Mouse (Mus musculus): Measurements from ENCODE around the gene Nexn. TPM values are rescaled to one million over a fixed set of nuclear protein-coding genes. Genes with fewer than 3 reads are reported as not detected.

Nexn gene
- polyA plus RNA-seq, 1 experiment from 2014 or later: 5.1 TPM

GRCm38 (mm10) chr3:152300376-152301337 lies 34.5 kb upstream of the Nexn start:
- no peak overlapping the region for H3K9ac ChIP-seq (ENCODE audit: low read depth, low read length)
- H3K27ac ChIP-seq (ENCODE audit: low read depth, low read length): peak overlapping the region; percentile 59; the same call in 1 of the 2 replicates
- peak; percentile 56; the same call in 1 of the 2 replicates for ATAC-seq (ENCODE audit: low FRiP score, low TSS enrichment)
- H3K4me1 ChIP-seq (ENCODE audit: control insufficient read depth, insufficient read depth, low read length): no peaks in the 10 kb centered on the region
- peaks cover 10% of the 10 kb centered on the region; the same call in 1 of the 2 replicates for H3K36me3 ChIP-seq (ENCODE audit: control insufficient read depth, insufficient read depth, low read length)
- H3K4me2 ChIP-seq (replicated peaks; ENCODE audit: low read depth, low read length): no peak overlapping the region
- no peaks in the 10 kb centered on the region for H3K27me3 ChIP-seq (ENCODE audit: control insufficient read depth, insufficient read depth, low read length)
- H3K9me3 ChIP-seq (ENCODE audit: control insufficient read depth, low read length): no peaks in the 10 kb centered on the region
- 71% methylated on average over 14 of the region's 14 CpGs for WGBS
- H3K4me3 ChIP-seq (ENCODE audit: low read length): no peak overlapping the region

GRCm38 (mm10) chr3:152295896-152296295 lies 29.7 kb upstream of the Nexn start:
- H3K27me3 ChIP-seq (ENCODE audit: control insufficient read depth, insufficient read depth, low read length): no peaks in the 10 kb centered on the region
- peaks cover 10% of the 10 kb centered on the region; the same call in 1 of the 2 replicates for H3K36me3 ChIP-seq (ENCODE audit: control insufficient read depth, insufficient read depth, low read length)
- H3K4me1 ChIP-seq (ENCODE audit: control insufficient read depth, insufficient read depth, low read length): no peaks in the 10 kb centered on the region
- H3K4me3 ChIP-seq (ENCODE audit: low read length): no peak overlapping the region
- H3K9ac ChIP-seq (ENCODE audit: low read depth, low read length): no peak overlapping the region
- H3K4me2 ChIP-seq (replicated peaks; ENCODE audit: low read depth, low read length): no peak overlapping the region
- H3K27ac ChIP-seq (ENCODE audit: low read depth, low read length): no peak overlapping the region
- no peak for ATAC-seq (ENCODE audit: low FRiP score, low TSS enrichment)
- no peaks in the 10 kb centered on the region for H3K9me3 ChIP-seq (ENCODE audit: control insufficient read depth, low read length)
- 88% methylated on average over 5 of the region's 5 CpGs for WGBS

DNA sequence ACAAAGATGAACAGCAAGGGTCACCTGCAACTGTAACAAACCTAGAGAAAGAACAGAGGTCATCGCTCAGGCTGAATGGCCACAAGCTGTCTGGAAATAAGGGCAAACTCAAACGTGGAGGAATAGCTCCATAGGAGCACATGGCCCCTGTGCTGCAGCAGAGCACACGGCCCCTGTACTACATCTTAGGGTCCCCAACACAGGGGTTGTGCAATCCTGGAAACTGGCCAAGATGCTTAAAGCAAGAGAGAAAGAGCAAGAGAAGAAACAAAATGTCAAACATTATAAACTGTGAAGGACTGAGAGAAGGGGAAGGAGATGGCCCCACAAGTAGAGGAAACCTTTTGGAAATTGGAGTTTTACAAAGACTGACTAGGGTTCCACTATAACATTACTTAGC lies 28.2 kb upstream of the Nexn start:
- Histone ChIP-seq H3K27me3 (ENCODE audit: control insufficient read depth, insufficient read depth, low read length) (no peaks in the 10 kb centered on the region), H3K4me2 (replicated peaks; ENCODE audit: low read depth, low read length) (no peak overlapping the region), H3K4me3 (ENCODE audit: low read length) (no peak overlapping the region), H3K9me3 (ENCODE audit: control insufficient read depth, low read length) (no peaks in the 10 kb centered on the region), H3K27ac (ENCODE audit: low read depth, low read length) (no peak overlapping the region), H3K4me1 (ENCODE audit: control insufficient read depth, insufficient read depth, low read length) (no peaks in the 10 kb centered on the region), H3K9ac (ENCODE audit: low read depth, low read length) (no peak overlapping the region), H3K36me3 (ENCODE audit: control insufficient read depth, insufficient read depth, low read length) (peaks cover 15% of the 10 kb centered on the region; the same call in 1 of the 2 replicates)
- 66% methylated on average over 3 of the region's 3 CpGs for WGBS
- no peak for ATAC-seq (ENCODE audit: low FRiP score, low TSS enrichment)

- H3K27me3 ChIP-seq (ENCODE audit: control insufficient read depth, insufficient read depth, low read length): no peaks in the 10 kb centered on the region
- no peak overlapping the region for H3K4me2 ChIP-seq (replicated peaks; ENCODE audit: low read depth, low read length)
- no peaks in the 10 kb centered on the region for H3K9me3 ChIP-seq (ENCODE audit: control insufficient read depth, low read length)
- ATAC-seq (ENCODE audit: low FRiP score, low TSS enrichment): no peak
- no peak overlapping the region for H3K9ac ChIP-seq (ENCODE audit: low read depth, low read length)
- H3K36me3 ChIP-seq (ENCODE audit: control insufficient read depth, insufficient read depth, low read length): peaks cover 18% of the 10 kb centered on the region; the same call in 1 of the 2 replicates
- 85% methylated on average over 13 of the region's 13 CpGs for WGBS
- no peak overlapping the region for H3K27ac ChIP-seq (ENCODE audit: low read depth, low read length)
- no peaks in the 10 kb centered on the region for H3K4me1 ChIP-seq (ENCODE audit: control insufficient read depth, insufficient read depth, low read length)
- H3K4me3 ChIP-seq (ENCODE audit: low read length): no peak overlapping the region
Measured at GRCm38 (mm10) chr3:152293530-152294181, 27.5 kb upstream of the Nexn start.

DNA sequence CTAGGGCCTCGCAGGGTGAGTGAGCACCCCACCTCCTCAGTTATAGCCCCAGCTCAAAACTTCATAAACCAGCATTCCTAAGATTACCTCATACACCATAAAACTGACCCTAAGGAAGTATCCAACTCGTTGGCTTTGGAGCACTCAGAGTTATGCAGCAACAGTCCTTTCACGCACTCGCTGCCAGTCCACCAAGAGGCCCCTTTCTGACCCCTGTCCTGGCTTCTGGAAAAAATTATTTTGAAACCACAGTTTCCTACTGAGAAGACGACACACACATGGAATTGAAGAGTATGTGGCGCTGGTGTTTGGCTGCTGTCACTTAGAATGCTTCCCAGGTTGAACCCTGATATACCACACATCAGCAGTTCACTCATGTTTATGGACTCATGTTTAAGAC lies 25.7 kb upstream of the Nexn start:
- H3K27ac ChIP-seq (ENCODE audit: low read depth, low read length): no peak overlapping the region
- no peaks in the 10 kb centered on the region for H3K27me3 ChIP-seq (ENCODE audit: control insufficient read depth, insufficient read depth, low read length)
- H3K4me1 ChIP-seq (ENCODE audit: control insufficient read depth, insufficient read depth, low read length): no peaks in the 10 kb centered on the region
- 75% methylated on average over 6 of the region's 6 CpGs for WGBS
- peaks cover 25% of the 10 kb centered on the region; the same call in 1 of the 2 replicates for H3K36me3 ChIP-seq (ENCODE audit: control insufficient read depth, insufficient read depth, low read length)
- no peak overlapping the region for H3K4me2 ChIP-seq (replicated peaks; ENCODE audit: low read depth, low read length)
- H3K9ac ChIP-seq (ENCODE audit: low read depth, low read length): no peak overlapping the region
- no peak for ATAC-seq (ENCODE audit: low FRiP score, low TSS enrichment)
- H3K9me3 ChIP-seq (ENCODE audit: control insufficient read depth, low read length): no peaks in the 10 kb centered on the region
- no peak overlapping the region for H3K4me3 ChIP-seq (ENCODE audit: low read length)

DNA sequence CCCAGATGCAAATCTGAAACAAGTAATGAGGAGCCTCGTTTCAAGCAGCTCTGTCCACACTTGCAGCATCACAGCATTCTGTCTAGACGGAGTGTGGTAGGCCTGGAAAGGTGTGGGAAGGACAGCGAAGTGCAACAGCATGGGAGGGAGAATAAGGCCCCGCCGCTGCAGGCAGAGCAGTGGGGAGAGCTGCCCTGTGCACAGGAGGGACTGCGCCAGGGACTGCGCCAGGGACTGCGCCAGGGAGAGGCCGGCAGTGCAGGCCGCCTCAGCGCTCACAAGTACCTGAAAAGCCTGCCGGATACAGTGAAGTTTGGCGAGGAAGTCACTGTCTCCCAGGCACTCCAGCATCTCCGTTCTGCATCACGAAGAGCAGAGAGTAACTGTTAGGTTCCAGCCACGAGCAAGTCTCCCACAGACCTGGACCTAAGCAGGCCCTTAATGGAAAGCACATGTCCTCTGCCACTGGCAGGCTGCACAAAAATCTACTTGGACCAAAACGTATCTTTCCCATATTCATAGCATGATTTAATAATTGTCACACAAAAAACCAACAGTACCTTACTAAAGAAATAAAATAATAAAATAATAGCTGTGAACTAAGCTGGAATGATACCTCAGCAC lies 24.1 kb upstream of the Nexn start:
- ATAC-seq (ENCODE audit: low FRiP score, low TSS enrichment): no peak
- WGBS: 90% methylated on average over 17 of the region's 17 CpGs
- H3K9me3 ChIP-seq (ENCODE audit: control insufficient read depth, low read length): no peaks in the 10 kb centered on the region
- no peak overlapping the region for H3K4me2 ChIP-seq (replicated peaks; ENCODE audit: low read depth, low read length)
- H3K4me3 ChIP-seq (ENCODE audit: low read length): no peak overlapping the region
- H3K4me1 ChIP-seq (ENCODE audit: control insufficient read depth, insufficient read depth, low read length): no peaks in the 10 kb centered on the region
- H3K36me3 ChIP-seq (ENCODE audit: control insufficient read depth, insufficient read depth, low read length): peaks cover 26% of the 10 kb centered on the region; the same call in 1 of the 2 replicates
- no peak overlapping the region for H3K9ac ChIP-seq (ENCODE audit: low read depth, low read length)
- H3K27ac ChIP-seq (ENCODE audit: low read depth, low read length): no peak overlapping the region
- H3K27me3 ChIP-seq (ENCODE audit: control insufficient read depth, insufficient read depth, low read length): no peaks in the 10 kb centered on the region

GRCm38 (mm10) chr3:152288740-152289139 lies 22.6 kb upstream of the Nexn start:
- peaks cover 21% of the 10 kb centered on the region; the same call in 1 of the 2 replicates for H3K36me3 ChIP-seq (ENCODE audit: control insufficient read depth, insufficient read depth, low read length)
- no peaks in the 10 kb centered on the region for H3K27me3 ChIP-seq (ENCODE audit: control insufficient read depth, insufficient read depth, low read length)
- no peak overlapping the region for H3K4me2 ChIP-seq (replicated peaks; ENCODE audit: low read depth, low read length)

GRCm38 (mm10) chr3:152288276-152288675 lies 22.1 kb upstream of the Nexn start:
- Histone ChIP-seq H3K4me3 (ENCODE audit: low read length) (no peak overlapping the region), H3K9ac (ENCODE audit: low read depth, low read length) (no peak overlapping the region), H3K4me2 (replicated peaks; ENCODE audit: low read depth, low read length) (no peak overlapping the region), H3K9me3 (ENCODE audit: control insufficient read depth, low read length) (no peaks in the 10 kb centered on the region), H3K4me1 (ENCODE audit: control insufficient read depth, insufficient read depth, low read length) (no peaks in the 10 kb centered on the region), H3K36me3 (ENCODE audit: control insufficient read depth, insufficient read depth, low read length) (peaks cover 25% of the 10 kb centered on the region; the same call in 1 of the 2 replicates), H3K27ac (ENCODE audit: low read depth, low read length) (no peak overlapping the region), H3K27me3 (ENCODE audit: control insufficient read depth, insufficient read depth, low read length) (no peaks in the 10 kb centered on the region)
- 89% methylated on average over 5 of the region's 5 CpGs for WGBS
- no peak for ATAC-seq (ENCODE audit: low FRiP score, low TSS enrichment)

More at GRCm38 (mm10) chr3:152288740-152289139, 22.6 kb upstream of the Nexn start:
- WGBS: 89% methylated on average over 4 of the region's 4 CpGs
- no peak overlapping the region for H3K27ac ChIP-seq (ENCODE audit: low read depth, low read length)
- H3K4me3 ChIP-seq (ENCODE audit: low read length): no peak overlapping the region
- no peaks in the 10 kb centered on the region for H3K4me1 ChIP-seq (ENCODE audit: control insufficient read depth, insufficient read depth, low read length)
- H3K9me3 ChIP-seq (ENCODE audit: control insufficient read depth, low read length): no peaks in the 10 kb centered on the region
- H3K9ac ChIP-seq (ENCODE audit: low read depth, low read length): no peak overlapping the region
- no peak for ATAC-seq (ENCODE audit: low FRiP score, low TSS enrichment)

All from kidney, embryonic 14.5 days (tissue).